Mouse (Mus musculus): ENCODE results near the gene Nebl. TPM values are rescaled to one million over a fixed set of nuclear protein-coding genes. Genes with fewer than 3 reads are reported as not detected.

Gene Nebl
- total RNA-seq, 1 experiment from 2014 or later: 1.3 TPM

DNA sequence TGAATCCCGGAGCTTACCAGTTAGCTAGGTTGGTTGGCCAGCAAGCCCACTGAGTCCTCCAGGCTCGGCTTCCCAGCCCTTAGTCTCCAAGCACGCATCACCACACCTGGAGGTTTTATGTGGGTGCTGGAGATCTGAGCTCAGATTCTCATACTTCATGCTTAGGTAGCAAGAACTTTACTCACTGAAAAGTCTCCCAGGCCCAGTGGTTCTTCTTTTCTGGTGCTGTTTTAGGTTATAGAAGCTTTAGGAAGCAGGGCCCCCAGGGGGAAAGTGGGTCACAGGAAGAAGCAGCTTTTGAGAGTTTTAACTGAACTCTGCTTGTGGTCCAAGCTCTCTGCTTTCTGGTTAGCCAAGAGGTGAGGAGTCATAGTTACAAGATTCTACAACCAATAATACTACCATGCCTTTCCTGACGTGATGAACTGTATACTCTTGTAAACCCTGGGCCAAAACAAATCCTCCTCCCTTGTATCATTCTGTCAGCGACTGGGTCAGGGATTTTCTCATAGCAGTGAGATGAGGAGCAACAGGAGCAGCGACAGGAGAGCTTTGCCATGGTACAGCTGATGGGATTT lies 366.2 kb downstream of the Nebl start:
- no peak for ATAC-seq (ENCODE audit: extremely low read depth, insufficient number of reproducible peaks, low FRiP score, poor library complexity, severe bottlenecking)

DNA sequence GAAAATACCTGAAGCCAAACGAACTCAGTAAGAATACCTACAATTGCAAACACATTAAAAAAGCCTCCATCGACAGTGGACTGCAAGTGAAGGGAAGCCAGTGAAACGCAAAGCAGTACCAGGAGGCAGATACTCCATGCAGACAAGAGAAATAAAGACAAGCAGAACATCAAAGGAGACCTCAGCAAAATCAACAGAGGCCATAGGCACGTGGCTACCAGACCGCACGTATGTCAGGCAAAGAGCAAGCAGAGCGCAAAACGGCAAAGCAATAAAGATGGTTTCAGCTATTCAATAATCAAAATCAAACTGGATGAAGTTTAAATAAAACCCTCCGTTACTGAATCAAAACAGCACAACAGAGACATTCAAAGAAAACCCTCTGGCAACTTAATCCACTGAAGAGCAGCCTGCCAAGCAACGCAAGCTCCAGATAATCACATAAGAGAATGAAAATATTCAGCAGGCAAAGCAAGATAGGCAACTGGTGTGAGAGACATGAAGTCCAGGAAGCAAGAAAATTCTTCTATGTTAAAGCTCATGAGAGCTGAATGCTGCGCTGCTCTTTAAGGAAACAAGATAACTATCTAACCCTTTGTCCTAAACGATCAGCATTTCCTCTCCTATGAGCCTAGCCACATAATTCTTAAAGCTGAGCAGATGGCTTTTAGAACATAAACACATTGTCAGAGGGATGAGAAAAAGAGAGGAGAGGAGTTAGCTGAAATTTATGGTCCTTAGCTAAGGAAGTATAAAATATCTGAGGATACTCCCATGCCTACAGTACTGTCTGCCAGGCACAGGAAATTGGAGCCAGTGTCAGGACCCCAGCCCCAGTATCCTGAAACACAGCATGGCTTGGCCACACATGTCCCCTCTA lies 367.7 kb downstream of the Nebl start:
- no peak for ATAC-seq (ENCODE audit: extremely low read depth, insufficient number of reproducible peaks, low FRiP score, poor library complexity, severe bottlenecking)

DNA sequence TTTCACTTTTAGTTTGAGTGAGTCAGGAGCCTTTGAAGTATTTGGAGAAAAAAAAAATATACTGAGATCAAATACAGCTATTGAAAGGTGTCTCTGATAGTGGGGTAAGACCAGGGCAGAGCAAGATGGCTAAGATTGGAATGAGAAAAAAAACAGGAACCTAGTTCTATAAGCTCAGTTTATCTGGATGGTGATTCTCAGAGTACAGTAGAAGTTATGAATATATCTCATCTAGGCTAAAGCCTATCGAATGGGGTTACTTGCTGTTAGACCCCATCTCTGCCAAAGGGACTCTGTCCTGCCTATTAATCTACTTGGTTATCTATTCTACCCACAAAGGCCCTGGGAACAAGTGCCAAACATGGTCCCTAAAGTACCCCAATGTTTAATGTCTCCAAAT lies 369.1 kb downstream of the Nebl start:
- no peak for ATAC-seq (ENCODE audit: extremely low read depth, insufficient number of reproducible peaks, low FRiP score, poor library complexity, severe bottlenecking)

DNA sequence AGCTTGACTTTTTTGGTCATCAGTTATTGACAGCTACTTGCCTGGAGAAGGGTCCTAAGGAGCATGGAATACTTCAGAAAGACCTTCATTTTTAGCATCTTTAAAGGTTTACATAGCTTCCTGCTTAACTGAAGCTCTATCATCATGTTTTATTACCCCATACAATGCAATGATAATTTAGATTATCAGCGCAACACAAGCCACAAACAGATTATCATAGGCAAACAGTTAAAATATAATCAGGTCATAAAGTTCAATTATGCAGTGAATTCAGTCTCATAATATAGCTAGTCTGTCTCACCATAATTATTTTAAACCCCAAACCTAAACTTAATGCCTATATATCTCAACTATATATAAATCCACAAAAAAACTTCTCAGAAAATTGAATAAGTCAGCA lies 386.6 kb downstream of the Nebl start:
- no peak for ATAC-seq (ENCODE audit: extremely low read depth, insufficient number of reproducible peaks, low FRiP score, poor library complexity, severe bottlenecking)

DNA sequence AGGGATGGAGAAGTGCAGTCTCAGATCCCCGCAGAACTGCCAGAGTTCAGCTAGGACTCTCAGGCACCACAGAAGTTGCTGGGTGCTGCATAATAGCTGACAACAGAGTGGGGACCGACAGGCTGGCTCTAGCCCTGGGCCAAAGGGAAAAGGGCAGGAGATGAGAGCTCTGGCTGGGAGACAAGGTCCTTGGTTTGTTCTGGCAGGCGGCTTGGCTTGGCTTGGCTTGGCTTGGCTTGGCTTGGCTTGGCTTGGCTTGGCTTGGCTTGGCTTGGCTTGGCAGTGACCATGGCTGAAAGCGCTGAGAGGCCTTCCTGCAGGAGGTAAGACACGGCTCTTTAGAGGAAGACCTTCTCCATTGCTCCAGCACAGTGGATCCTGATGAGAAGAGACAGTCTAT lies 395.8 kb downstream of the Nebl start:
- ATAC-seq (ENCODE audit: extremely low read depth, insufficient number of reproducible peaks, low FRiP score, poor library complexity, severe bottlenecking): no peak

DNA sequence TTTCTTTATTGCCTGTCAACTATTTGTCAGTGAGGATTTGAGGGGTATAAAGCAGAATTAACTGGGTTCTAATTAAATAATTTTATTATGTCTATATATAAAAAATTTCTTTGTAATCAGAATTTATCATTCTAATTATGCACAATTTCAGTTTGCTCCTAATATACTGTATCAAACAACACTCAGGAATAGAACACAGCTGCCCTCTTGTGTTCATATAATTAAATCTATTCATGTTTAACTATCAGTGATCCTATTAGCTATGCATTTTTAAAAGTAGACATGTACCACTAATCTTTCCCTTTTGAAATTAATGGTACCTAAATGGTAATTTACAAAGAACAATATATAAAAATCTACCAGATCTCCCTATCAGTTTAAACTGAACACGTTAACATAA lies 404.7 kb downstream of the Nebl start:
- ATAC-seq (ENCODE audit: extremely low read depth, insufficient number of reproducible peaks, low FRiP score, poor library complexity, severe bottlenecking): no peak

DNA sequence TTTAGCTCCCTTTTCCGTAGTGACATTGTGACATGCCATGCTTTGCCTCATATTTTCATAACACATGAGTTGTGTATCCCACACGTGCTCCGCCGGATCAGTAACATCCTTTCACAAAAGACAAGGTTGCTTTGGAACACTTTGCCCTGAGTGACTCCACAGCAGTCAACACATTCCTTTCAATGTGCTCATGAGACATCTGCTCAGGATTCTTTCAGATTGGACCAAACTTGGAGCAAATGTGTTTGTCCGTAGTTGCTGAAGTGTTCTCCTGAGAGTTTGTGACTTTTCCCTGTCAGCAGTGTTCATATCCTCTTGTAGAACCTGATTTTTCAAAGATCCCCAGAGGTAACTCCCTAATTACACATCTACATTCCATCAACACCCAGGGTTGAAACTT lies 414.4 kb downstream of the Nebl start:
- no peak for ATAC-seq (ENCODE audit: extremely low read depth, insufficient number of reproducible peaks, low FRiP score, poor library complexity, severe bottlenecking)

DNA sequence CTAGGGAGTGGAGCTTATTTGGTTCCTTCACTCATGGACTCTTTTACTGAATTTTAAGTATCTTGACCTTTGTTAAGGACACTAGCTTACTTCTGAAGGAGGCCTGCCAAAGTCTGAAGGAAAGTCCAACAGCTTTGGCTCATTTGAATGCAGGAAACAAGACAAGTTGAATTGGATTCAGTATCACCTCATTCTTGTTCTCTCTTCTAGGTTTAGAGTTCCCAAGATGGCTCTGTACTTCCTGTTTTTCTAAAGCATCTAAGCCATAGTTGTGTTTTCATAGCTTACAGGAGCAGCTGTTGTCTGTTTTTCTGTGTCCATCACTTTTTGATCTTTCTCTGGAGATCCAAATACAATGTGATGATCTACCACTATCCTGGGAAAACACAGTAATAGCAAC lies 429.9 kb downstream of the Nebl start:
- no peak for ATAC-seq (ENCODE audit: extremely low read depth, insufficient number of reproducible peaks, low FRiP score, poor library complexity, severe bottlenecking)

DNA sequence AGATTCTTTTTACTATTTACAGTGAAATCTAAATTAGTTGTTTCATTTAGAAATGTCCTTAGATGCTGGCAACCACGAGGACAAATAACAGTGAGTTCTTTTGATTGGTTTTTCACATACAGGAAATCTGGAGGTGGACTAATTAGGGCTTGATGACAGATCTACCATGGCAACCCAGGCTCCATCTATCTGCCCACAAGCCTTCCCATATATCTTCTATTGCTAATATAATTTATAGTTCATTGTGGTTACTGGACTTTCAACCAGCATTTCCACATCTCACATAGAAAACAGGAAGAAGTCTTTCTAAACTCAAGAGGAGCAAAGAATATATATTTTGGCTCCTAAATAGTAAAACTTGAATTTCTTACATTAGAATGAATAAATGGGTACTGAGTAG lies 433.8 kb downstream of the Nebl start:
- no peak for ATAC-seq (ENCODE audit: extremely low read depth, insufficient number of reproducible peaks, low FRiP score, poor library complexity, severe bottlenecking)

DNA sequence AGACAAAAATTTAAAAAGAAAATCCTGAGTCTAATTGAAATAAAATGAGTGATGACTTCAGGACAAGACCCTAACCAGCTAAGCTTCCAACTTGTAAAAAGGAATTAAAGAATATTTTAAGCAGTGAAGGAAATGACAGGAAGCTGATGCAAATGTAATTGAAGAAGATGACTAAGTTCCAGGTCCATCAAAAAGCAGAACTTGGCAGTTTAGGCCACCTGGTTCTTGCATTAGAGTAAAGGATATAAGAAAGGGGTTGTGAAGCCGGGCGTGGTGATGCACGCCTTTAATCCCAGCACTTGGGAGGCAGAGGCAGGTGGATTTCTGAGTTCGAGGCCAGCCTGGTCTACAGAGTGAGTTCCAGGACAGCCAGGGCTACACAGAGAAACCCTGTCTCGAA lies 436.0 kb downstream of the Nebl start:
- 0 out of 2 replicates have a peak, but pooled peaks have one; percentile 26 for ATAC-seq (ENCODE audit: extremely low read depth, insufficient number of reproducible peaks, low FRiP score, poor library complexity, severe bottlenecking)
